Mouse (Mus musculus) G1E (cell line): ENCODE measurements around the gene Ccnk. TPM values are rescaled to one million over a fixed set of nuclear protein-coding genes. Genes with fewer than 3 reads are reported as not detected.

ENCODE experiments used
- ATAC-seq: 2 replicates; pipeline ENCODE4 v1.8.0; 2016; ENCODE audit warnings: mild to moderate bottlenecking; ENCODE audit not compliant: insufficient number of reproducible peaks, poor library complexity, low FRiP score, severe bottlenecking; ENCODE audit errors: extremely low read depth
- DNase-seq: peaks from one replicate; pipeline ENCODE4 v3.0.0; 2012; ENCODE audit warnings: low spot score
- H3K27me3 ChIP-seq: 2 replicates; pipeline ENCODE4 v1.6.1; 2012; ENCODE audit warnings: mild to moderate bottlenecking, low read length, inconsistent platforms; ENCODE audit not compliant: insufficient read depth
- H3K36me3 ChIP-seq: replicated peaks from 2 replicates; pipeline ENCODE3; 2012; ENCODE audit warnings: mild to moderate bottlenecking, inconsistent platforms
- H3K4me1 ChIP-seq: 2 replicates; pipeline ENCODE4 v1.6.1; 2012; ENCODE audit warnings: low read depth, low read length, inconsistent platforms, mixed read lengths; ENCODE audit not compliant: insufficient read depth
- H3K4me3 ChIP-seq: 2 replicates; pipeline ENCODE4 v1.5.1; 2012; ENCODE audit warnings: low read depth, mild to moderate bottlenecking, inconsistent platforms, low read length, moderate library complexity, mixed read lengths
- H3K9me3 ChIP-seq: replicated peaks from 2 replicates; pipeline ENCODE4 v1.6.1; 2012; ENCODE audit warnings: inconsistent platforms
- CTCF ChIP-seq: IDR thresholded peaks from 2 replicates; pipeline ENCODE4 v1.5.1; 2012; ENCODE audit warnings: low read depth, low read length, inconsistent platforms, mixed read lengths
- GATA1 ChIP-seq: IDR thresholded peaks from 2 replicates; pipeline ENCODE4 v1.6.1; 2012; ENCODE audit warnings: borderline replicate concordance, low read length, inconsistent platforms, mixed read lengths
- GATA2 ChIP-seq: IDR thresholded peaks from 2 replicates; pipeline ENCODE4 v1.6.1; 2012; ENCODE audit warnings: low read depth, low read length, inconsistent platforms, borderline replicate concordance
- POLR2AphosphoS5 ChIP-seq: IDR thresholded peaks from 2 replicates; pipeline ENCODE4 v1.6.1; 2012; ENCODE audit warnings: low read depth, low read length, inconsistent platforms; ENCODE audit not compliant: insufficient replicate concordance
- TAL1 ChIP-seq: conservative IDR thresholded peaks from 2 replicates; pipeline ENCODE4 v1.6.1; 2012; ENCODE audit warnings: low read depth, low read length, inconsistent platforms, mixed read lengths
- polyA plus RNA-seq: library from polyadenylated mRNA; stranded (reverse); fragments of >175 nt; gene quantifications from 2 replicates; pipeline ENCODE4 v1.2.3, GENCODE M21; 2012
- total RNA-seq, 2 experiments: library from RNA; stranded (forward) in 1 of 2; stranded (reverse) in 1 of 2; fragments of 200-1000 nt in 1 of 2; fragments of >200 nt in 1 of 2; fragmentation: Nextera tagmentation in 1 of 2; gene quantifications; 2 replicates each; pipeline ENCODE4 v1.2.3; 2014 to 2017

Gene Ccnk
- total and polyA plus RNA-seq, 3 experiments: 13.9 to 214 (median 206) TPM

- Histone ChIP-seq H3K4me1 (no peaks in the 10 kb centered on the region), H3K27me3 (peaks cover 8% of the 10 kb centered on the region), H3K9me3 (peaks cover 99% of the 10 kb centered on the region), H3K36me3 (no peaks in the 10 kb centered on the region), H3K4me3 (no peak overlapping the region)
- DNase-seq (no peak), ATAC-seq (no peak)
- TF ChIP-seq POLR2AphosphoS5: no peak
- TF ChIP-seq GATA1: no peak
- TF ChIP-seq TAL1: no peak
- no peak for TF ChIP-seq GATA2
- TF ChIP-seq CTCF: no peak
Observed at GRCm38 (mm10) chr12:108245579-108245978, 66.2 kb downstream of the Ccnk start.

GRCm38 (mm10) chr12:108246759-108247500 lies 67.6 kb downstream of the Ccnk start:
- no peak for DNase-seq
- Histone ChIP-seq H3K27me3 (peaks cover 4% of the 10 kb centered on the region), H3K9me3 (peaks cover 97% of the 10 kb centered on the region), H3K4me1 (no peaks in the 10 kb centered on the region), H3K36me3 (no peaks in the 10 kb centered on the region), H3K4me3 (no peak overlapping the region; the same call in 1 of the 2 replicates)
- ATAC-seq: no peak
- TF ChIP-seq POLR2AphosphoS5 (no peak), GATA2 (no peak), CTCF (no peak), TAL1 (no peak), GATA1 (no peak)

GRCm38 (mm10) chr12:108249019-108249418 lies 69.6 kb downstream of the Ccnk start:
- no peaks in the 10 kb centered on the region for H3K36me3 ChIP-seq

GRCm38 (mm10) chr12:108249522-108249921 lies 70.1 kb downstream of the Ccnk start:
- H3K36me3 ChIP-seq: no peaks in the 10 kb centered on the region
- H3K27me3 ChIP-seq: peaks cover 2% of the 10 kb centered on the region
- H3K4me3 ChIP-seq: no peak overlapping the region
- peaks cover 97% of the 10 kb centered on the region for H3K9me3 ChIP-seq
- no peak for TF ChIP-seq TAL1
- TF ChIP-seq CTCF: no peak
- no peak for TF ChIP-seq POLR2AphosphoS5
- TF ChIP-seq GATA1: no peak
- TF ChIP-seq GATA2: no peak
- H3K4me1 ChIP-seq: no peaks in the 10 kb centered on the region
- ATAC-seq (no peak), DNase-seq (no peak)

More at GRCm38 (mm10) chr12:108249019-108249418, 69.6 kb downstream of the Ccnk start:
- DNase-seq (no peak), ATAC-seq (no peak)
- no peaks in the 10 kb centered on the region for H3K4me1 ChIP-seq
- no peak overlapping the region for H3K4me3 ChIP-seq
- TF ChIP-seq GATA2 (no peak), CTCF (no peak), POLR2AphosphoS5 (no peak), GATA1 (no peak), TAL1 (no peak)
- H3K9me3 ChIP-seq: peaks cover 97% of the 10 kb centered on the region
- H3K27me3 ChIP-seq: peaks cover 2% of the 10 kb centered on the region

GRCm38 (mm10) chr12:108251034-108251792 lies 71.8 kb downstream of the Ccnk start:
- no peak for TF ChIP-seq TAL1
- TF ChIP-seq POLR2AphosphoS5: no peak
- no peak for TF ChIP-seq GATA2
- no peak for TF ChIP-seq GATA1
- TF ChIP-seq CTCF: no peak
- no peaks in the 10 kb centered on the region for H3K36me3 ChIP-seq
- ATAC-seq (no peak), DNase-seq (no peak)
- no peak overlapping the region for H3K4me3 ChIP-seq
- H3K27me3 ChIP-seq: peaks cover 2% of the 10 kb centered on the region
- no peaks in the 10 kb centered on the region for H3K4me1 ChIP-seq
- H3K9me3 ChIP-seq: peaks cover 96% of the 10 kb centered on the region

GRCm38 (mm10) chr12:108251825-108252542 lies 72.6 kb downstream of the Ccnk start:
- Histone ChIP-seq H3K4me1 (no peaks in the 10 kb centered on the region), H3K36me3 (no peaks in the 10 kb centered on the region), H3K4me3 (no peak overlapping the region), H3K27me3 (peaks cover 2% of the 10 kb centered on the region), H3K9me3 (peaks cover 97% of the 10 kb centered on the region)
- ATAC-seq: no peak
- TF ChIP-seq CTCF: no peak
- no peak for TF ChIP-seq TAL1
- no peak for TF ChIP-seq GATA1
- TF ChIP-seq GATA2: no peak
- TF ChIP-seq POLR2AphosphoS5: no peak
- no peak for DNase-seq

Other genes starting within 250 kb of the Ccnk start
- not detected in 2 replicates for gene Bcl11b, start 176.0 kb upstream of the Ccnk start, total RNA-seq (2014; fragmentation: Nextera tagmentation)
- gene Bcl11b, start 176.0 kb upstream of the Ccnk start, total RNA-seq (2017): under 0.01 and 0.05 TPM in 2 replicates
- not detected in 2 replicates for gene Bcl11b, start 176.0 kb upstream of the Ccnk start, polyA plus RNA-seq
- 84.2 and 95.0 TPM in 2 replicates for gene Setd3, start 265 bp upstream of the Ccnk start, total RNA-seq (2014; fragmentation: Nextera tagmentation)
- gene Setd3, start 265 bp upstream of the Ccnk start, total RNA-seq (2017): 107 and 114 TPM in 2 replicates
- gene Setd3, start 265 bp upstream of the Ccnk start, polyA plus RNA-seq: 16.6 and 18.8 TPM in 2 replicates
- not detected in 2 replicates for gene Ccdc85c, start 95.8 kb downstream of the Ccnk start, total RNA-seq (2014; fragmentation: Nextera tagmentation)
- gene Ccdc85c, start 95.8 kb downstream of the Ccnk start, total RNA-seq (2017): 0.05 TPM in 1 of 2 replicates, not detected in the other
- gene Ccdc85c, start 95.8 kb downstream of the Ccnk start, polyA plus RNA-seq: not detected in 2 replicates
- gene Hhipl1, start 126.7 kb downstream of the Ccnk start, total RNA-seq (2014; fragmentation: Nextera tagmentation): not detected in 2 replicates
- 0.05 and 0.06 TPM in 2 replicates for gene Hhipl1, start 126.7 kb downstream of the Ccnk start, total RNA-seq (2017)
- not detected in 2 replicates for gene Hhipl1, start 126.7 kb downstream of the Ccnk start, polyA plus RNA-seq
- not detected in 2 replicates for gene Cyp46a1, start 154.8 kb downstream of the Ccnk start, total RNA-seq (2014; fragmentation: Nextera tagmentation)
- 0.23 and 0.55 TPM in 2 replicates for gene Cyp46a1, start 154.8 kb downstream of the Ccnk start, total RNA-seq (2017)
- not detected in 2 replicates for gene Cyp46a1, start 154.8 kb downstream of the Ccnk start, polyA plus RNA-seq
- gene Eml1, start 191.4 kb downstream of the Ccnk start, total RNA-seq (2014; fragmentation: Nextera tagmentation): not detected in 2 replicates
- gene Eml1, start 191.4 kb downstream of the Ccnk start, total RNA-seq (2017): 0.05 and 0.12 TPM in 2 replicates
- gene Eml1, start 191.4 kb downstream of the Ccnk start, polyA plus RNA-seq: not detected in 2 replicates